Mouse (Mus musculus) forebrain, embryonic 11.5 days (tissue): ENCODE measurements around the gene Sptbn4. TPM values are rescaled to one million over a fixed set of nuclear protein-coding genes. Genes with fewer than 3 reads are reported as not detected.
A peak's percentile ranks its signal among the peaks of the same experiment; 100 is the strongest.

ENCODE experiments used
- ATAC-seq: fragments of 200-750 bp; cut with Nextera tagmentation; replicated peaks from 2 replicates; pipeline ENCODE4 v1.8.0; 2017; ENCODE audit warnings: moderate TSS enrichment; ENCODE audit not compliant: low FRiP score
- DNase-seq: peaks from one replicate; pipeline ENCODE4 v3.0.0-alpha.2; 2017; ENCODE audit warnings: low spot score
- H3K27ac ChIP-seq: fragments of 300-500 bp; sonication (generic); 2 replicates; pipeline ENCODE4 v1.5.1; 2014; ENCODE audit warnings: low read depth, low read length
- H3K27me3 ChIP-seq: fragments of 300-500 bp; sonication (generic); 2 replicates; pipeline ENCODE4 v1.6.1; 2014; ENCODE audit warnings: mild to moderate bottlenecking, low read length, mixed read lengths; ENCODE audit not compliant: control insufficient read depth, insufficient read depth
- H3K36me3 ChIP-seq: fragments of 300-500 bp; sonication (generic); 2 replicates; pipeline ENCODE4 v1.6.1; 2014; ENCODE audit warnings: mild to moderate bottlenecking, low read length, moderate library complexity, mixed read lengths; ENCODE audit not compliant: control insufficient read depth, insufficient read depth
- H3K4me1 ChIP-seq: fragments of 300-500 bp; sonication (generic); replicated peaks from 2 replicates; pipeline ENCODE4 v1.6.1; 2014; ENCODE audit warnings: low read length, mixed read lengths; ENCODE audit not compliant: control insufficient read depth, insufficient read depth
- H3K4me2 ChIP-seq: fragments of 300-500 bp; sonication (generic); 2 replicates; pipeline ENCODE4 v1.6.1; 2014; ENCODE audit warnings: low read depth, mild to moderate bottlenecking, low read length, moderate library complexity, mixed read lengths; ENCODE audit not compliant: severe bottlenecking
- H3K4me3 ChIP-seq: fragments of 300-500 bp; sonication (generic); 2 replicates; pipeline ENCODE4 v1.5.1; 2014; ENCODE audit warnings: low read depth, low read length
- H3K9ac ChIP-seq: fragments of 300-500 bp; sonication (generic); 2 replicates; pipeline ENCODE4 v1.6.1; 2014; ENCODE audit warnings: low read length
- H3K9me3 ChIP-seq: fragments of 300-500 bp; sonication (generic); 2 replicates; pipeline ENCODE4 v1.6.1; 2016; ENCODE audit warnings: low read length, mixed read lengths; ENCODE audit not compliant: control insufficient read depth
- WGBS: fragments of 180-500 bp; shearing (Covaris S2); extraction: QIAGEN DNeasy Blood & Tissue Kit; methylation state at CpG from one replicate; pipeline ENCODE4 v1.1.7; 2014; 5-methylcytosine and 5-hydroxymethylcytosine counted together
- polyA plus RNA-seq: library from polyadenylated mRNA; unstranded; fragments of >200 nt; fragmentation: Nextera tagmentation; extraction: Ambion mirVana; gene quantifications from 2 replicates; pipeline ENCODE4 v1.2.1, GENCODE M21; 2014

The Sptbn4 gene
- polyA plus RNA-seq, 1 experiment from 2014 or later = 0.19 TPM

DNA sequence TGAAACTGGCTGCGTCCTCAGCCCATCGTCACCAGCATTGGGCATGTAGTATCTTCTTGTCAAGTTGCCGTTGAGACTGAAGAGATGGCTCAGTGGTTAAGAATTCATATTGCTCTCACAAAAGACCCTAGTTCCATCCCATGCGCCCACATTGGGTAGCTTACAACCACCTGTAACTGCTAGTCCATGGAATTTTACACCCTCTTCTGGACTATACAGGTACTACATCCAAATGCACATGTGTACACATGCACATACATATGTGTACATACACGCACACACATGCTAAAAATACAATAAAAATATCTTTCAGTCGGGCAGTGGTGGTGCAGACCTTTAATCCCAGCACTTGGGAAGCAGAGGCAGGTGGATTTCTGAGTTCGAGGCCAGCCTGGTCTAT is 41.0 kb downstream of the Sptbn4 start:
- Histone ChIP-seq H3K27me3 (peaks cover 66% of the 10 kb centered on the region), H3K9ac (no peak overlapping the region), H3K36me3 (no peaks in the 10 kb centered on the region), H3K27ac (no peak overlapping the region), H3K4me2 (no peak overlapping the region), H3K4me1 (peaks cover 2% of the 10 kb centered on the region), H3K4me3 (no peak overlapping the region), H3K9me3 (peaks cover 5% of the 10 kb centered on the region; the same call in 1 of the 2 replicates)
- DNase-seq = no peak
- WGBS = 83% methylated on average over 7 of the region's 7 CpGs
- ATAC-seq = no peak

DNA sequence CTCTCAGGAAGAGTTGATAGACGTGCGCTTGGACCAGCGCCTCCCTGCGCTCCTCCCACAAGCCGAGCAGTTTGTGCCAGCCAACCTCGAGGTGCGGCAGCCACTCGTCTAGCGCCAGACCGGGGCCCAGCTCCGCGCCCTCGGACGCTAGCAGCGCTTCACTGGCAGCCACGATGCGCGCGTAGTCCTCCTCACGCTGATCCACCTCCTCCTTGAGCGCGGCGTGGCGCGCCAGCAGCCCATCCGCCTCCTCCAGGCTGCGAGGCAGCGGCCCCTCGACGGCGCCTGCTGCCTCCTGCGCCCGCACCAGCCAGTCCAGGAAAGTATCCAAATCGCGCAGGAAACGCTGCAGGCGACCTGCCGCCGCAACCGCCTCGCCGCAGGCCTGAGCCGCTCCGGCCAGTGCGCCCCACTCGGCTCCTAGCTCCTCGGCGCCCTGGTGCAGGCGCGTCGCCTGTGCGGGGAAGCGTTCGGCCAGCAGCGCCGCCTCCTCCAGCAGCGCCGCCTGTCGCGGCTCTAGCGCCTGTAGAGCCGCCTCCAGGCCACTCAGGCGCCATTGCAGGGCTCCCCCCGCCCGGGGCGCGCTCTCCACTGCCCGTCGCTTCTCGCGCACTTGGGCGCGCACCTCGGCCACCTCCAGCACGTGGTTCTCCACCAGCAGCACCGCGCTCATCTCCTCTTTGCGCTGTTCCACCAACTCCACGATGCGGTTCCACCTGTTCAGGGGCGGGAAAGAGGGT is 43.1 kb downstream of the Sptbn4 start:
- no peak for ATAC-seq
- Histone ChIP-seq H3K4me1 (peaks cover 2% of the 10 kb centered on the region), H3K4me2 (peak overlapping the region; percentile 21; the same call in 1 of the 2 replicates), H3K9me3 (peaks cover 5% of the 10 kb centered on the region; the same call in 1 of the 2 replicates), H3K27me3 (peaks cover 66% of the 10 kb centered on the region), H3K36me3 (no peaks in the 10 kb centered on the region), H3K27ac (no peak overlapping the region), H3K4me3 (no peak overlapping the region), H3K9ac (no peak overlapping the region)
- peak; percentile 55 for DNase-seq
- 8% methylated on average over 81 of the region's 81 CpGs for WGBS

DNA sequence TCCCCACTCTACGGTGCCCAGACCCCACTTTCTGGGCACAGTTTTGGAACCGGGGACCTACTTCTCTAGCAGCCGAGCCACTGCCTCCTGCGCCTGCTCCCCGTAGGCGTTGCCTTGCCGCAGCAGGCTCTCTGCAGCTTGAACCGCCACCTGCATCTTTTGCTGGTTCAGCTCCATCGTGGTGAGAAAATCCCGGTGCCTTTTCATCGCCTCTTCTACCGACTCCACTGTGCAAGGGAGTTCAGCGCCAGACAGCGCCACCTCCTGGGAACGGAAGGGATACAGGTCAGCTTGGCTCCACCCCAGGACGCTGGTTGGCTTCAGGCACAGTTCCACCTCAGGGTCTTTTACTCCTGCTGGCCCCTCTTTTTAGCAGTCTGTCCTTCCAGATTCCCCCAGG is 44.8 kb downstream of the Sptbn4 start:
- Histone ChIP-seq H3K4me2 (no peak overlapping the region), H3K27ac (no peak overlapping the region), H3K9ac (no peak overlapping the region), H3K4me1 (no peaks in the 10 kb centered on the region), H3K9me3 (peaks cover 5% of the 10 kb centered on the region; the same call in 1 of the 2 replicates), H3K27me3 (peaks cover 56% of the 10 kb centered on the region), H3K4me3 (no peak overlapping the region), H3K36me3 (no peaks in the 10 kb centered on the region)
- ATAC-seq (no peak), DNase-seq (peak; percentile 84)
- 5% methylated on average over 16 of the region's 16 CpGs for WGBS

DNA sequence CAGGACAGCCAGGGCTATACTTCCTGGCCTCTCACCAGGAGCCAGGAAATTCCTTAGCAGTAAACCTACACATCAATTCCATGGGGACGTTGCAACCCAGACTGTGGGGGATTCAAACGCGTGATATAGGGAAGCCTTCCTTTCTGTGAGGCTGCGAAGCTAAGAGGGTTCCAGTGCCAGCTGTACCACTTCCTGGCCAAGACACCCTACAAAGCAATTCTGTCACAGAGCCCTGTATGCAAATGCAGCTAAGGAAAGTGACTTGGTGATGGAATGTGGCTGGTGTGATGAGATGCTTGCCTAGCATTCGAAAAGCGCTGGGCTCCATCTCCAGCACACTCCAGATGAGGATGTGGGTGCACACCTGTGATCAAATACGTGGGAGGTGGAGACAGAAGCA is 46.9 kb downstream of the Sptbn4 start:
- ATAC-seq (no peak), DNase-seq (no peak)
- H3K36me3 ChIP-seq = no peaks in the 10 kb centered on the region
- H3K4me2 ChIP-seq = no peak overlapping the region
- no peak overlapping the region for H3K27ac ChIP-seq
- H3K4me3 ChIP-seq = no peak overlapping the region
- WGBS = 82% methylated on average over 7 of the region's 7 CpGs
- H3K9me3 ChIP-seq = peaks cover 5% of the 10 kb centered on the region; the same call in 1 of the 2 replicates
- no peak overlapping the region for H3K9ac ChIP-seq
- peaks cover 9% of the 10 kb centered on the region for H3K4me1 ChIP-seq
- H3K27me3 ChIP-seq = peaks cover 60% of the 10 kb centered on the region

DNA sequence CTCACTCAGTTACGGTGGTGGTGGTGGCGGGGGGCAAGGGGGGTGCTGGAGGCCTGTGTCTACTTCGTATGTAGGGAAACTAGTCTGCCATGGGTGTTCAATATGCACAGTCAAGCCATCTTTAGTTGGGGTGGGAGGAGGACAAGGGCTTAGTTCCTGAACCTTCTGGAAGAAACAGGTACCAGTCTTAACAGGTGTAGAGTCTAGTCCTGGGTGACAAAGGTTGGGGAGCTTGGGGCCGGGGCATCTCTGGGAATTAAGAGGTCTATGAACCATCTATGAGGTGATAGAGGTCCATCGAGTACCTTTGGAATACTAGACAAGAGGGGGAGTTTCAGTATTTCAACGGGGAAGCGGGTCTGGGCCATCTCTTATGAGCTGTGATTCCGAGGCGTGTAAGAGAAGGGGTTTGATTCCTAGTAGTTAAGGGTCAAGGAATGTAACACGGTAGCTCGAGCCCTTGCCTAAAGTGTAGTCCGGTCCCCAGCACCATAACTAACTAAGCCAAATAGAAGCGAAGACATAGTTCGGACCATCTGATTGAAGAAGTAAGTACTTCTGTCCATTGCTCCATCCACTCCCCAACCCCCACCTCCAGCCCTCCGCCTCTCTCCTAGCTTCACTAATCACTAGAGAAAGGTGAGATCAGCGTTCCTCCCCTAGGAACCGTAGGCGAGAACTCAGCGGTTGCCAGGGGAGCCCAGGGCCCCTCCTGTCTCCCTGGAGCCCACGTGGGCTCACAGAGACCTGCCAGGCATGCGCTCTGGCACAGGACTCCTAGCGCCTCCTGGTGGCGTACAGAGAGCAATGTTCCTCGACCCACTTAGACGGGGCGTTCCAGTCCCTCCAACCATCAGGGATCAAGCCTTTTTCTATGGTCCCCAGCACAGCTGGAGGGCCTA is 50.2 kb downstream of the Sptbn4 start:
- Histone ChIP-seq H3K4me3 (no peak overlapping the region), H3K27me3 (peaks cover 52% of the 10 kb centered on the region), H3K9me3 (no peaks in the 10 kb centered on the region), H3K9ac (no peak overlapping the region), H3K36me3 (no peaks in the 10 kb centered on the region), H3K27ac (no peak overlapping the region), H3K4me1 (peaks cover 9% of the 10 kb centered on the region), H3K4me2 (0 out of 2 replicates have a peak overlapping the region, but pooled peaks have one; percentile 74)
- DNase-seq (peak; percentile 80), ATAC-seq (peak; percentile 63)
- 18% methylated on average over 26 of the region's 26 CpGs for WGBS

DNA sequence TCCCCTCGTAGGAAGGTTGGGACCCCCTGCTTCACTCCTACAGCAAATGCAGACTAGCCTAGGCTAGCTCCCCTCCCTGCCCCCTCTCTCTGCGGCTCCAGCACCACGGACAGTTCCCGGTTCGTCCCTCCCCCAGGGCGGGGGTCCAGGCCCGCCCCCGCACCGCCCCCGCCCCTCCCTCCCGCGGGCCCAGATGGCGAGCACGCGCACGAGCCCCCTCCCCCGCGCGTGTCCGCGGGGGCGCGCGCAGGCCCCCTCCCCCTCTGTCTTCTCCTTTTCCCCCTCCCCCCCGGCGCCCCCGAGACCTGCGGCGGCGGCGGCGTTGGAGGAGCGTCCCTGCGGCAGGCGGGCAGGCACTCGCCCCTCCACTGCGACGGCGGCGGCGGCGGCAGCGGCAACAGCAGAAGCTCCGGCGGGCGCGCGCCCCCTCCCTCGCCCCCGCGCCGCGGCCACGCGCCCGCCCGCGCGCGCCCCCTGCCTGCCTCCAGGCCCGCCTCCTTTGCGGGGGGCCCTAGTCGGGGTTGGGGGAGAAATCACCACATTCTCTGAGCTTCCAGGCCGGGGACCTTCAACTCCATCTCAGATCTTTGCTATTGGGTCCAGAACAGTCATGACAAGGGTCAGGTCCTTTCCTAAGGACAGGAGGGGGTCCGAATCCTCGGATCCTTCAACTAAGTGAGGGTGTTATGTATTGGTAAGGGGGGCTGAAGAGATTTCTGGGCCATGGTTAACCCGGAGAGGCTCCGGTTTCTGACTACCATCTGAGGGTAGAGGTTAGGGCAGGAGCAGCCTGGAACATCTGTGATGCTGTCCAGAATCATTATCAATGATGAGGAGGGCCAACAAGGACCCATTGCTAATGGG is 51.1 kb downstream of the Sptbn4 start:
- Histone ChIP-seq H3K27me3 (peaks cover 54% of the 10 kb centered on the region), H3K36me3 (no peaks in the 10 kb centered on the region), H3K9me3 (no peaks in the 10 kb centered on the region), H3K4me2 (peak overlapping the region; percentile 74), H3K27ac (no peak overlapping the region), H3K4me3 (peak overlapping the region; percentile 45), H3K4me1 (peaks cover 9% of the 10 kb centered on the region), H3K9ac (peak overlapping the region; percentile 41)
- DNase-seq (peak; percentile 79), ATAC-seq (peak; percentile 55; the same call in 1 of the 2 replicates)
- 4% methylated on average over 25 of the region's 68 CpGs for WGBS

DNA sequence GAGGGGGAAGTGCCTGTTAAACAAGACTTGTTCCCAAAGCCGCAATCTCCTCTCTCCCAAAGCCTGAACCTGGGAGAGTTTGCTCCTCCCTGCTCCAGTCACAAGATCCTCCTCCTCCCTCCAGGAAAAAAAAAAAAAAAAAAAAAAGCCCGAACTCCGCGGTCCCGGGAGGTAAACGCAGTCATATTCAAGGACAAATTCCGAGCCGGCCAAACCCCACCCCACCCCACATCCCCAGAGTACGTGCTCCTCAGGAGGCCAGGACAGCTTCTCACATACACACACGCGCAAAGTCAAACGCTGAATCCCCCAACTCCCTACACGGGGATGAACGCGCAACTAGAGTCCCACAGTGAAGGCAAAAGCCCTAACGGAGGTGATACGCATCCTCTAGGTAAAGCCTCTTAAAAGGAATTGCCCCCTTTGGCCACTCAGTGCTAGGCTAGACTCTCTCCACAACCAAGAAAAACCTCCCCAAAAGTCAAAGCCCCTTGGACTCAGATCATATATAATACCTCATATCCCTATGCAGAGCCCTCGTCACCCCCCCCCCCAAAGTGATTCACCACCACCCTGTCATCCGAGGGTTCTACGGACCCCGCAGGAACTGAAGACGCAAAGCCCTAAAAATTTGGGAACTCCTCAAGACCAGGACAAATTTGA is 51.8 kb downstream of the Sptbn4 start:
- peaks cover 9% of the 10 kb centered on the region for H3K4me1 ChIP-seq
- DNase-seq (no peak), ATAC-seq (no peak)
- H3K4me2 ChIP-seq = no peak overlapping the region
- WGBS = under 1% methylated on average over 22 of the region's 22 CpGs
- no peak overlapping the region for H3K27ac ChIP-seq
- no peaks in the 10 kb centered on the region for H3K9me3 ChIP-seq
- H3K9ac ChIP-seq = no peak overlapping the region
- H3K27me3 ChIP-seq = peaks cover 52% of the 10 kb centered on the region
- H3K4me3 ChIP-seq = peak overlapping the region; percentile 45
- H3K36me3 ChIP-seq = no peaks in the 10 kb centered on the region
